Mouse (Mus musculus): ENCODE measurements at regions not wholly inside any gene's neighbourhood (a gene's known extent, or its start where the extent isn't known, plus 50 kb on each side); places are given as distances from the start of the nearest gene placed in this dataset.

DNA sequence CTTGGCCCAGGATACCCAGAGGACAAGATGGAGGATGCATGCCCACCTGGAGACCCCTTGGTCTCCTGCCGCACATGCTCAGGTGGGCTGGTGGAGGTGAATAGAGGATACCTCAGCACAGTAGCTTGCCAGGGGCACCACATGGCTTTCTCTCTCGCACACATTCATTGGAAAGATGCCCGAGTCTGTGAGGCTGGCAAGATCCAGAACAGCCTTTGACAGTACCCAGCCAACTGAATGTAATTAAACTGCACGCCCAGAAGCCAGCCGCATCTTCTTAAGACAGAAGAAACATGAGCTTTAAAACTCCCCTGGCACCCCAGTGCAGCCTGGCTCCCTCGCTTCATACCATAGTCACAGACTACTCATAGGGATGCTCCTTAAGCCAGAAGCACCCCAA is 143.4 kb downstream of the 2410131K14Rik start:
- ATAC-seq: no peak
- Histone ChIP-seq H3K9ac (no peak overlapping the region), H3K27me3 (replicated peaks) (peaks cover 45% of the 10 kb centered on the region), H3K36me3 (no peaks in the 10 kb centered on the region), H3K4me3 (no peak overlapping the region), H3K4me1 (no peaks in the 10 kb centered on the region), H3K27ac (no peak overlapping the region), H3K4me2 (no peak overlapping the region), H3K9me3 (replicated peaks) (peaks cover 4% of the 10 kb centered on the region; the same call in 1 of the 2 replicates)
- WGBS (ENCODE audit: insufficient replicate concordance): 80% methylated on average over 6 of the region's 6 CpGs

DNA sequence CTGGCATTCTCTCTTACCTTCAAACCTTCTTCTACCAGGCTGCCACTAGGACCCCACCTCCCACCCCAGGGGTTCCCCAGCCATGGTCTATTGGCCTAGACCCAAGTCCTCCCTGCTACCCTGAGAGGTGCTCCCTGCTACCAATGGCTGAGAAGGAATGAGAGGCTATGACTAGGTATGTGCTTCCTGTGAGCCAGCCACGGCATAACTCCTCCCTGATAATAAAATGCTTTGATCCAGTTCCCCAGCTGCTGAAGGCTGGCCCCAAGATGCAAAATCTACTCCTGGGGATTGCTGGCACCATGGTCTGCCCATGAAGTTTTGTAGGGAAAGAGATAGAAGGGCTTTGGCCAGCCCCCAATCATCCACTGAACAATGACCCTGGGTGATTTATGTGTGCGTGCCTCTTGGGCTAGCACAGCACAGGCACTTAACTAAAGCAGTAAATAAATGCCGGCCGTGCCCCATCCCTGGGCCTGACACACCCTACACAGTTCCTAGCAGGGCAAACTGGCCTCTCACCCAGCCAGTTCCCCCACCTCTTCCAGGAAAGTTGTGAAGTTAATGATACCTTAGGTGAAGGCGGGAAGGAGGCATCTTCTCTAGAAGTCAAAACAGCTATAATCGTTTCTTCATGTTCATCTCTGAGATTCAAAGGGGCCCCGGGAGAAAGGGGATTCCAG is 145.8 kb downstream of the 2410131K14Rik start:
- no peak overlapping the region for H3K27ac ChIP-seq
- no peak overlapping the region for H3K4me3 ChIP-seq
- peaks cover 7% of the 10 kb centered on the region for H3K4me1 ChIP-seq
- WGBS (ENCODE audit: insufficient replicate concordance): 67% methylated on average over 7 of the region's 7 CpGs
- H3K9ac ChIP-seq: no peak overlapping the region
- peaks cover 38% of the 10 kb centered on the region for H3K27me3 ChIP-seq (replicated peaks)
- no peak overlapping the region for H3K4me2 ChIP-seq
- ATAC-seq: no peak
- no peaks in the 10 kb centered on the region for H3K36me3 ChIP-seq
- peaks cover 8% of the 10 kb centered on the region; the same call in 1 of the 2 replicates for H3K9me3 ChIP-seq (replicated peaks)

GRCm38 (mm10) chr5:118392932-118393487 is 148.0 kb downstream of the 2410131K14Rik start:
- Histone ChIP-seq H3K27ac (no peak overlapping the region), H3K36me3 (no peaks in the 10 kb centered on the region), H3K4me3 (no peak overlapping the region), H3K9ac (no peak overlapping the region), H3K4me1 (peaks cover 7% of the 10 kb centered on the region), H3K9me3 (replicated peaks) (peaks cover 8% of the 10 kb centered on the region; the same call in 1 of the 2 replicates), H3K27me3 (replicated peaks) (peaks cover 42% of the 10 kb centered on the region), H3K4me2 (no peak overlapping the region)
- WGBS (ENCODE audit: insufficient replicate concordance): 73% methylated on average over 8 of the region's 8 CpGs
- no peak for ATAC-seq

DNA sequence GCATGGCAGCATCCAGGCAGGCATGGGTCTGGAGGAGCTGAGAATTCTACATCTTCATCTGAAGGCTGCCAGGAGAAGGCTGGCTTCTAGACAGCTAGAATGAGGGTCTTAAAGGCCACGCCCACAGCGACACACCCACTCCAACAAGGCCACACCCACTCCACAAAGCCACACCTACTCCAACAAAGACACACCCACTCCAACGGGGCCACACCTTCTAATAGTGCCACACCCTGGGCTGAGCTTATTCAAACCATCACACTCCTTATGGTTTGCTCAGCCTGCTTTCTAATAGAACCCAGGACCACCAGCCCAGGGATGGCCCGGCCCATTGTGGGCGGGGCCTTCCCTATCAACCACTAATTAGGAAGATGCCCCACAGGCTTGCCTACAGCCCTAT is 149.0 kb downstream of the 2410131K14Rik start:
- H3K4me2 ChIP-seq: no peak overlapping the region
- H3K27ac ChIP-seq: no peak overlapping the region
- no peak overlapping the region for H3K9ac ChIP-seq
- H3K4me3 ChIP-seq: no peak overlapping the region
- 30% methylated on average over 5 of the region's 5 CpGs for WGBS (ENCODE audit: insufficient replicate concordance)
- peak; percentile 52 for ATAC-seq
- H3K27me3 ChIP-seq (replicated peaks): peaks cover 48% of the 10 kb centered on the region
- H3K36me3 ChIP-seq: no peaks in the 10 kb centered on the region
- H3K9me3 ChIP-seq (replicated peaks): peaks cover 8% of the 10 kb centered on the region; the same call in 1 of the 2 replicates
- peaks cover 7% of the 10 kb centered on the region for H3K4me1 ChIP-seq

GRCm38 (mm10) chr5:118396004-118396725 is 151.1 kb downstream of the 2410131K14Rik start:
- Histone ChIP-seq H3K9ac (no peak overlapping the region), H3K4me1 (peaks cover 7% of the 10 kb centered on the region), H3K9me3 (replicated peaks) (0 out of 2 replicates have a peak, but pooled peaks cover 4% of the 10 kb centered on the region), H3K36me3 (no peaks in the 10 kb centered on the region), H3K4me3 (no peak overlapping the region), H3K27ac (no peak overlapping the region), H3K4me2 (no peak overlapping the region), H3K27me3 (replicated peaks) (peaks cover 66% of the 10 kb centered on the region)
- no peak for ATAC-seq
- WGBS (ENCODE audit: insufficient replicate concordance): 11% methylated on average over 28 of the region's 28 CpGs

- no peaks in the 10 kb centered on the region for H3K36me3 ChIP-seq
- no peak overlapping the region for H3K4me2 ChIP-seq
- peaks cover 72% of the 10 kb centered on the region for H3K27me3 ChIP-seq (replicated peaks)
- 55% methylated on average over 10 of the region's 10 CpGs for WGBS (ENCODE audit: insufficient replicate concordance)
- H3K9me3 ChIP-seq (replicated peaks): 0 out of 2 replicates have a peak, but pooled peaks cover 3% of the 10 kb centered on the region
- no peak for ATAC-seq
- no peak overlapping the region for H3K9ac ChIP-seq
- H3K27ac ChIP-seq: no peak overlapping the region
- H3K4me1 ChIP-seq: no peaks in the 10 kb centered on the region
- no peak overlapping the region for H3K4me3 ChIP-seq
These were observed 155.9 kb downstream of the 2410131K14Rik start for GRCm38 (mm10) chr5:118400926-118401325.

- Histone ChIP-seq H3K36me3 (no peaks in the 10 kb centered on the region), H3K27me3 (replicated peaks) (peaks cover 61% of the 10 kb centered on the region), H3K9me3 (replicated peaks) (0 out of 2 replicates have a peak, but pooled peaks cover 3% of the 10 kb centered on the region), H3K4me1 (no peaks in the 10 kb centered on the region), H3K4me3 (no peak overlapping the region), H3K27ac (no peak overlapping the region), H3K4me2 (no peak overlapping the region), H3K9ac (no peak overlapping the region)
- 32% methylated on average over 7 of the region's 7 CpGs for WGBS (ENCODE audit: insufficient replicate concordance)
- ATAC-seq: no peak
These were observed 156.1 kb upstream of the Med13l start for GRCm38 (mm10) chr5:118404398-118404797.

DNA sequence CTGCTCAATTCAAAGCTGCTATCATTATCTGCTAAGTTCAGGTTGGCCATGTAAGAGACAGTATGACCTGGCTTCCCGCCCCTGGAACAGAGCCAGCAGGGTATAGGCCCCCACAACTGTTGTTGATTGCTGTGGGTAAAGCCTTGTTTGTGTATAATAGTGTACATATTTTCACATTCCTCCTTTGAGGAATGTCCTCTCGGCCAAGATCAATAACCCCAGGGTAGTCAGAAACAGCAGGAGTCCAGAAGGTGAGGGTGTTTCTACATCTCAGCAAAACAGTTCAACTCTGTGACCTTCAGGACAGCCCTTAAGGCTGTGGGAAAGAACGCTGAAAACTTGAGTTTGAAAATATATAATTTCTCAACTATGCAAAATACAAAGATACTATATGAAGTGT is 155.1 kb upstream of the Med13l start:
- H3K4me1 ChIP-seq: no peaks in the 10 kb centered on the region
- peaks cover 59% of the 10 kb centered on the region for H3K27me3 ChIP-seq (replicated peaks)
- H3K27ac ChIP-seq: no peak overlapping the region
- WGBS (ENCODE audit: insufficient replicate concordance): 76% methylated on average over 3 of the region's 3 CpGs
- no peak overlapping the region for H3K9ac ChIP-seq
- H3K9me3 ChIP-seq (replicated peaks): 0 out of 2 replicates have a peak, but pooled peaks cover 3% of the 10 kb centered on the region
- no peak overlapping the region for H3K4me2 ChIP-seq
- no peaks in the 10 kb centered on the region for H3K36me3 ChIP-seq
- ATAC-seq: no peak
- no peak overlapping the region for H3K4me3 ChIP-seq

- 67% methylated on average over 11 of the region's 11 CpGs for WGBS (ENCODE audit: insufficient replicate concordance)
- Histone ChIP-seq H3K4me1 (peaks cover 5% of the 10 kb centered on the region; the same call in 1 of the 2 replicates), H3K4me3 (no peak overlapping the region), H3K9ac (no peak overlapping the region), H3K27ac (no peak overlapping the region), H3K27me3 (replicated peaks) (peaks cover 53% of the 10 kb centered on the region), H3K9me3 (replicated peaks) (0 out of 2 replicates have a peak, but pooled peaks cover 3% of the 10 kb centered on the region), H3K36me3 (no peaks in the 10 kb centered on the region), H3K4me2 (no peak overlapping the region)
- ATAC-seq: no peak
These were observed 153.0 kb upstream of the Med13l start for GRCm38 (mm10) chr5:118407451-118407850.

- H3K27me3 ChIP-seq (replicated peaks): peaks cover 48% of the 10 kb centered on the region
- no peak overlapping the region for H3K4me3 ChIP-seq
- peaks cover 5% of the 10 kb centered on the region; the same call in 1 of the 2 replicates for H3K4me1 ChIP-seq
- no peak overlapping the region for H3K27ac ChIP-seq
- 70% methylated on average over 3 of the region's 3 CpGs for WGBS (ENCODE audit: insufficient replicate concordance)
- 0 out of 2 replicates have a peak, but pooled peaks cover 3% of the 10 kb centered on the region for H3K9me3 ChIP-seq (replicated peaks)
- H3K36me3 ChIP-seq: no peaks in the 10 kb centered on the region
- ATAC-seq: no peak
- H3K4me2 ChIP-seq: no peak overlapping the region
- H3K9ac ChIP-seq: no peak overlapping the region
These were observed 152.5 kb upstream of the Med13l start for GRCm38 (mm10) chr5:118407973-118408372.

GRCm38 (mm10) chr5:118408826-118409225 is 151.7 kb upstream of the Med13l start:
- no peak for ATAC-seq
- Histone ChIP-seq H3K4me1 (peaks cover 9% of the 10 kb centered on the region), H3K9ac (no peak overlapping the region), H3K27ac (no peak overlapping the region), H3K4me2 (no peak overlapping the region), H3K9me3 (replicated peaks) (0 out of 2 replicates have a peak, but pooled peaks cover 3% of the 10 kb centered on the region), H3K4me3 (no peak overlapping the region), H3K36me3 (no peaks in the 10 kb centered on the region), H3K27me3 (replicated peaks) (peaks cover 41% of the 10 kb centered on the region)
- 68% methylated on average over 8 of the region's 8 CpGs for WGBS (ENCODE audit: insufficient replicate concordance)

Measured in liver, embryonic 12.5 days (tissue).